Mouse (Mus musculus) thymus, adult 2 months (tissue): ENCODE results near the gene Nell2. TPM values are rescaled to one million over a fixed set of nuclear protein-coding genes. Genes with fewer than 3 reads are reported as not detected.

ENCODE experiments used
- DNase-seq: peaks from one replicate; pipeline ENCODE4 v3.0.0; 2021
- H3K27ac ChIP-seq: fragments of 200-500 bp; 2 replicates; pipeline ENCODE4 v1.5.1; 2012; ENCODE audit warnings: low read length, control low read depth; ENCODE audit not compliant: control insufficient read depth, insufficient read depth
- H3K27me3 ChIP-seq: fragments of 200-500 bp; 2 replicates; pipeline ENCODE4 v1.6.1; 2012; ENCODE audit warnings: mild to moderate bottlenecking, low read length, moderate library complexity, mixed read lengths; ENCODE audit not compliant: control insufficient read depth, insufficient read depth
- H3K36me3 ChIP-seq: fragments of 200-500 bp; 2 replicates; pipeline ENCODE4 v1.6.1; 2012; ENCODE audit warnings: mild to moderate bottlenecking, low read length, moderate library complexity; ENCODE audit not compliant: control insufficient read depth, insufficient read depth
- H3K4me1 ChIP-seq: fragments of 200-500 bp; replicated peaks from 2 replicates; pipeline ENCODE4 v1.6.1; 2012; ENCODE audit warnings: low read length; ENCODE audit not compliant: control insufficient read depth, insufficient read depth
- H3K4me3 ChIP-seq: fragments of 200-500 bp; 2 replicates; pipeline ENCODE4 v1.5.1; 2012; ENCODE audit warnings: mild to moderate bottlenecking, low read length, control low read depth, moderate library complexity; ENCODE audit not compliant: control insufficient read depth, insufficient read depth
- CTCF ChIP-seq: fragments of 200-500 bp; IDR thresholded peaks from 2 replicates; pipeline ENCODE4 v1.5.1; 2012; ENCODE audit warnings: mild to moderate bottlenecking, control low read depth, low read length, moderate library complexity, borderline replicate concordance; ENCODE audit not compliant: control insufficient read depth, poor library complexity, insufficient read depth; ENCODE audit errors: extremely low read depth
- POLR2A ChIP-seq: fragments of 200-500 bp; IDR thresholded peaks from 2 replicates; pipeline ENCODE4 v1.6.1; 2012; ENCODE audit warnings: mild to moderate bottlenecking, low read length, control low read depth, moderate library complexity; ENCODE audit not compliant: control insufficient read depth, poor library complexity, insufficient read depth; ENCODE audit errors: extremely low read depth
- WGBS: fragments of 180-500 bp; shearing (Covaris S2); methylation state at CpG from one replicate; pipeline ENCODE4 v1.1.7; 2018; 5-methylcytosine and 5-hydroxymethylcytosine counted together
- polyA plus RNA-seq: library from polyadenylated mRNA; depleted of rRNA; stranded (reverse); fragments of >200 nt; gene quantifications from 2 replicates; pipeline ENCODE4 v1.2.3, GENCODE M21; 2012

Gene Nell2
- polyA plus RNA-seq, 1 experiment, result 1.4 TPM

DNA sequence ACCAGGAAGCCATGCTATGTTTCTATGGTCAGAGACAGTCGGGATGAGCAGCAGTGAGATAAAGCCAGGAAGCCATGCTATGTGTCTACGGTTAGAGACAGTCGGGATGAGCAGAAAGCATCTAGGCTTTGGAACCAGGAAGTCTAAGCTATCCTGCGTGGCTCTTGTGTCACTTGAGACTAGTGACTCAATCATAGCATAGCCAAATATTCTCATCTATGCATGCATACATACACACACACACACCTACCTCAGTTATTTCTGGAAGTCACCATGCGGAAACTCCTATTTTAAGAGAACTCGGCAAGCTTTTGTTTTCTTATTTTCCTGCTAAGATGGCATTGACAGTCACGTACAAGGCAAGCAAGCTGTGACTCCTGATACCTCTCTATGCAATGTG lies 457.5 kb downstream of the Nell2 start:
- Histone ChIP-seq H3K27me3 (no peaks in the 10 kb centered on the region), H3K27ac (no peak overlapping the region), H3K36me3 (no peaks in the 10 kb centered on the region), H3K4me1 (no peaks in the 10 kb centered on the region), H3K4me3 (no peak overlapping the region)
- 92% methylated on average over 7 of the region's 7 CpGs for WGBS
- TF ChIP-seq POLR2A, result no peak
- no peak for TF ChIP-seq CTCF
- no peak for DNase-seq

DNA sequence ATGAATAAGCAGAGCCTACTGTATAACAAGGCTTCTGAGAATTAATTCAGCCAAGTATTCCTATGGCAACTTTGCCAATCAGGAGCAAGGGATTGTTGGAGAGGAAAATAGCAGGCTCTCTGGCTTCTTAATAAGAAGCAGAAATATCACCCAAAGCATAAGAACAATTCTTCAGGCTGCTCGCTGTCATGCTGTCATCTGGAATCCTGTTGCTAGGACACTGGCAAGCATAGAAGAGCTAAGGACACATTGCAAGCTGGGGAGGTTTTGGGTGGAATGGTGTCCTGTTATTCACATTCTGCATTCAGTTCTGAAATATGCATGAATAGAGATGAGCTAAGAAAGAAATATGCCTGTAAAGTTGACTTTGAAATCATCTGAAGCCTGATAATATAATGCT lies 459.6 kb downstream of the Nell2 start:
- no peaks in the 10 kb centered on the region for H3K27me3 ChIP-seq
- no peak overlapping the region for H3K27ac ChIP-seq
- no peaks in the 10 kb centered on the region for H3K4me1 ChIP-seq
- no peak overlapping the region for H3K4me3 ChIP-seq
- DNase-seq, result no peak
- no peaks in the 10 kb centered on the region for H3K36me3 ChIP-seq
- TF ChIP-seq POLR2A, result no peak
- no peak for TF ChIP-seq CTCF
- 97% methylated on average over 1 of the region's 1 CpGs for WGBS

DNA sequence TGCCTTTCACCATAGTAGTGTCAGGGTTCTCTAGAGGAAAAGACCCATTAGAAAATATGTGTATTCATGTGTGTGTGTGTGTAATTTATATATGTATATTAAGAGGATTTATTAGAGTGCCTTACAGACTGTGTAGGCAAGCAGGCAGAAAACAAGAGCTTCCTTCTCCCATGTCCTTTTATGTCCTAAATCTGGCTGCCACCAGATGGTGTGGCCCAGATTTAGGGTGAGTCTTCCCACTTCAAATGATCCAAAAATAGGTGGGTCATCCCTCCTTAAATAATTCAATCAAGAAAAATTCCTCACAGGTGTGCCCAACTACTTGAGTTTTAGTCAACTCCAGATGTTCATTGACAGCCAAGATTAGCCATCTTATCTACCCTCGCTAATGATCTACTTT lies 460.3 kb downstream of the Nell2 start:
- H3K4me1 ChIP-seq, result no peaks in the 10 kb centered on the region
- no peaks in the 10 kb centered on the region for H3K27me3 ChIP-seq
- TF ChIP-seq CTCF, result no peak
- TF ChIP-seq POLR2A, result no peak
- no peaks in the 10 kb centered on the region for H3K36me3 ChIP-seq
- 94% methylated on average over 1 of the region's 1 CpGs for WGBS
- no peak for DNase-seq
- H3K27ac ChIP-seq, result no peak overlapping the region
- no peak overlapping the region for H3K4me3 ChIP-seq

DNA sequence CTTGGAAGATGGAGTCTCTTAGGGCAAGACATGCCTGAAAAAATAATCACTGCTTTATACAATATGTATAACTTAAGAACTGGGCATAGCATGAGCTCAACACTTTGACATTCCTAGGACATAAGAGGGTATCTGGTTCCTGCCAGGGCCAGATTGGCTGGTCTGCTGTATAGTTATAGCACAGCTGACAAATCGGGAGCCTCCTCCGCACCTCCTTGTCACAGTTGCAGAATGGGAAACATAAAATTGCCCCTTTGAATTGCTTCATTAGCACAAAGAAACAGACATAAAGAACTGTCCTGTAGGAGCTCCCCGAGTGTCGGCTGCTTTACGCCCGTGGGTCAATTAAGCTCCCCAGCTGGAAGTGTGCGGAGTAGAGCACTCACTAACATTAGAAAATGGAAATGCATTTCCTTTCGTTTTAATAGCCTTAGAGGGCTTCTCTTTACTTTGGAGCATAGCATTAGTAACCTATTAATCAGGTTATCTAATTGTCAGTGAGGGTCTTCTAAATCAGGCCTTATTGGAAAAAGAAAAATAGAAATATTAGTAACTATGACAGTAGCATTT lies 473.2 kb downstream of the Nell2 start:
- Histone ChIP-seq H3K4me3 (no peak overlapping the region), H3K36me3 (no peaks in the 10 kb centered on the region), H3K4me1 (no peaks in the 10 kb centered on the region), H3K27ac (no peak overlapping the region), H3K27me3 (no peaks in the 10 kb centered on the region)
- 90% methylated on average over 8 of the region's 8 CpGs for WGBS
- no peak for DNase-seq
- no peak for TF ChIP-seq POLR2A
- no peak for TF ChIP-seq CTCF

DNA sequence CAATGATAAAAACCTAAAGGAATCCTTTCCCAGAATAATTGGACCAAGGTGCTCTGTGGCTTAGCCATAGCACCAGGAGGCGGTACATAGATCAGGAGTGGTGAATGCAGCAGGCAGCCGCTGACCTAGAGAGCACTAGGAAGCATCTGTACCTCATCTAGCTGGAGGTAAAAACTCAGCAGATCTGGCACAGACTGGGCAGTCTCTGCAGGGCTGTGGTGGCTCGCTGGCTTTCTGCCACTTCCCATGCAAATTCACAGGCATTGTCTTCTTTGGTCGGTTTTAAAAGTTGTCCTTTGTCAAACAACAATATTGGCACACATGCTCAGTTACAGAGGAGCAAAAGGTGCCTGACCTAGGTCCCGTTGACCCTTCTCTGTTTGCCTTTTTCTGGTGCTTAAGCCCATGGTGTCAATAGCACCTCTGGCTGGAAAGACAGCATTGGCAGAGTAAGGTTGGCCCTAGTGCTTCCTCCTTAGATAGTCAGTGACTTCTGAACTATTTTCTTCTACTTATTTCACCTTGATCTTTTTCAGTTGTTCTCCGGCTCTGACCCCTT lies 479.1 kb downstream of the Nell2 start:
- TF ChIP-seq POLR2A (no peak), CTCF (no peak)
- Histone ChIP-seq H3K27me3 (no peaks in the 10 kb centered on the region), H3K27ac (no peak overlapping the region), H3K36me3 (no peaks in the 10 kb centered on the region), H3K4me3 (no peak overlapping the region), H3K4me1 (no peaks in the 10 kb centered on the region)
- DNase-seq, result no peak
- 79% methylated on average over 6 of the region's 6 CpGs for WGBS

DNA sequence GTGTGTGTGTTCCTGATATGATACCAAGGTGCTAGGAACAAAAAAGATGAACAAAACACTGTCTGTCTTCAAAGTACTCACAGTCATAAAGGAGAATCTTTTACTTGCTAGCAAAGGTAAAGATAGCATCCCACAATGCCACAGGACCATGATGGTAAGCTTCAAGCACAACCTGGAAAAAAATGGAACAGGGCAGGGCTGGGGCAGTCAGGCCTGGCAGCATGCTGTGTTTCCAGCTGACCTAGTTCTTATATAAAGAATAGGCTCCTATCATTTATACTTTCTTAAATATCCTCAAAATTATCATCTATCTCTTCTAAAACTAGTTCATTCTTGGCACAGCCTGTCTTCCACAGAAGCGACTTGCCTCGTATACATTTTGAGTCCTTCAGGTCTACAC lies 480.9 kb downstream of the Nell2 start:
- 95% methylated on average over 2 of the region's 2 CpGs for WGBS
- no peaks in the 10 kb centered on the region for H3K27me3 ChIP-seq
- H3K4me1 ChIP-seq, result no peaks in the 10 kb centered on the region
- no peak overlapping the region for H3K27ac ChIP-seq
- TF ChIP-seq CTCF, result no peak
- no peak for TF ChIP-seq POLR2A
- H3K4me3 ChIP-seq, result no peak overlapping the region
- H3K36me3 ChIP-seq, result no peaks in the 10 kb centered on the region
- DNase-seq, result no peak

DNA sequence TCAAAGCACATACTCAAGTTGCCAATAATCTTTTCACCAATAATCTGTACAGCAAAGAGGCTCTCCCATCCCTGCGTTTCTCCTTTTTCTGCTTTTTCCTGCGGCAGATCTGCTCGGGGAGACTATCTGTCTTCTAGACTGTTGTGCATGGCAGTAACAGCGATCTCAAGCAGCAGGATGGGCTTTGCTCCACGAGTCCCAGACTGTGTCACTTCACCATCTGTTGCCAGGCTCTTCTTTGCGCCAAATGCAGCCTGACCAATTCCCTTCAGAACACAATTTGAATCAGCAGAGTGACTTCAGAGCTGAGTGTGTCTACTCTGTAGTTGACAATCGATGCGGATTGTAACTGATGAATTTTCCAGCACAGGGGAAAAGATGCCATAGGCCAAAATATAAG lies 484.3 kb downstream of the Nell2 start:
- TF ChIP-seq POLR2A (no peak), CTCF (no peak)
- Histone ChIP-seq H3K27ac (no peak overlapping the region), H3K4me1 (no peaks in the 10 kb centered on the region), H3K36me3 (no peaks in the 10 kb centered on the region), H3K4me3 (no peak overlapping the region), H3K27me3 (no peaks in the 10 kb centered on the region)
- 88% methylated on average over 8 of the region's 8 CpGs for WGBS
- no peak for DNase-seq
